8 mouse cellular contexts compared by ENCODE assay signal in the genomic region with DNA sequence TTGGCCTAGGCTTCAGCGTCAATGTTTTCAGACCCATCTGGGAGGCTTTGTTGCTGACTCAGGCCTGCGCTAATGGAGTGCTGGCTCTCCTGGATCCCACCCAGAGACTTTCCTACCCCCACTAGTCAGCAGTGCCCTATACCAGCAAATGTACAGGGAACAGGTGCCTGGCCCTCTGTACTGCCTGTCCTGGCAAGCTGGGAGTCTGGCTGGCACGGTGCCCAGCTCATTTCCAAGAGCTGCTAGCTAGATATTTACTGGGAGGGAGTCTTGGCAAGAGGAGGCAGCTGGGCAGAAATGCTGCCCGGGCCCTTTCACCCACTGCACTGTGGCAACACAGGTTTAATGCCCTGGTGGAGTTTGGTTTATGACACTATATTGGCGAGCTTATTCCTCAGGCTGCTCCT.
A peak's percentile ranks its signal among the peaks of the same experiment; 100 is the strongest.
DNase-seq lines count a peak whose midpoint lies in the region; ATAC-seq and TF ChIP-seq lines count a peak whose summit lies in the region.

No protein-coding gene starts in this region.

- H3K4me2 ChIP-seq in embryonic facial prominence, embryonic 14.5 days (ENCODE audit: low read depth, low read length), result no peak overlapping the region
- no peak overlapping the region for H3K4me2 ChIP-seq in heart, embryonic 13.5 days
- H3K4me2 ChIP-seq in kidney, postnatal 0 days (ENCODE audit: low read length), result no peak overlapping the region
- H3K4me2 ChIP-seq in limb, embryonic 13.5 days (replicated peaks), result no peak overlapping the region

- H3K4me1 ChIP-seq in heart, embryonic 10.5 days, result no peaks in the 10 kb centered on the region
- H3K4me1 ChIP-seq in embryonic facial prominence, embryonic 14.5 days (ENCODE audit: control insufficient read depth, insufficient read depth, low read length), result no peaks in the 10 kb centered on the region
- peaks cover 16% of the 10 kb centered on the region for H3K4me1 ChIP-seq in heart, embryonic 13.5 days
- no peaks in the 10 kb centered on the region; the same call in 1 of the 2 replicates for H3K4me1 ChIP-seq in kidney, postnatal 0 days (replicated peaks; ENCODE audit: insufficient read depth, low read length)
- peaks cover 24% of the 10 kb centered on the region for H3K4me1 ChIP-seq in limb, embryonic 13.5 days

- peak; percentile 96 for ATAC-seq in embryonic facial prominence, embryonic 14.5 days (ENCODE audit: low read depth)
- ATAC-seq in heart, embryonic 13.5 days (ENCODE audit: extremely low read depth, insufficient number of reproducible peaks, low FRiP score, low TSS enrichment), result peak; percentile 75; the same call in 1 of the 2 replicates
- peak; percentile 92 for ATAC-seq in kidney, postnatal 0 days (replicated peaks; ENCODE audit: low FRiP score, low read depth)
- ATAC-seq in limb, embryonic 13.5 days (ENCODE audit: low FRiP score, low read depth), result peak; percentile 95

- H3K9ac ChIP-seq in embryonic facial prominence, embryonic 14.5 days (ENCODE audit: low read depth, low read length), result no peak overlapping the region
- H3K9ac ChIP-seq in heart, embryonic 13.5 days, result no peak overlapping the region
- no peak overlapping the region for H3K9ac ChIP-seq in kidney, postnatal 0 days (ENCODE audit: low read depth, low read length)
- no peak overlapping the region for H3K9ac ChIP-seq in limb, embryonic 13.5 days

- H3K27me3 ChIP-seq in heart, embryonic 10.5 days (ENCODE audit: insufficient read depth, poor library complexity, severe bottlenecking), result no peaks in the 10 kb centered on the region
- H3K27me3 ChIP-seq in embryonic facial prominence, embryonic 14.5 days (replicated peaks; ENCODE audit: control insufficient read depth, insufficient read depth, low read length), result no peaks in the 10 kb centered on the region
- no peaks in the 10 kb centered on the region for H3K27me3 ChIP-seq in heart, embryonic 13.5 days (replicated peaks)
- H3K27me3 ChIP-seq in kidney, postnatal 0 days (ENCODE audit: insufficient read depth, low read length), result no peaks in the 10 kb centered on the region
- peaks cover 9% of the 10 kb centered on the region; the same call in 1 of the 2 replicates for H3K27me3 ChIP-seq in limb, embryonic 13.5 days

- DNase-seq in heart, adult 11 months, result peak; percentile 98
- no peak for DNase-seq in heart, embryonic 10.5 days (ENCODE audit: low spot score)
- peak; percentile 91 for DNase-seq in embryonic facial prominence, embryonic 14.5 days (ENCODE audit: low spot score)
- peak; percentile 67 for DNase-seq in kidney, postnatal 0 days (ENCODE audit: low spot score)
- DNase-seq in retina, postnatal 1 day, result peak; percentile 89
- no peak for DNase-seq in spleen, postnatal 14 days (ENCODE audit: low spot score in 2 of 2)

- no peak overlapping the region for H3K4me3 ChIP-seq in heart, embryonic 10.5 days
- no peak overlapping the region for H3K4me3 ChIP-seq in embryonic facial prominence, embryonic 14.5 days (ENCODE audit: low read depth, low read length)
- H3K4me3 ChIP-seq in heart, embryonic 13.5 days, result no peak overlapping the region
- no peak overlapping the region for H3K4me3 ChIP-seq in kidney, postnatal 0 days (replicated peaks; ENCODE audit: low read depth, low read length)
- no peak overlapping the region for H3K4me3 ChIP-seq in limb, embryonic 13.5 days

- 87% methylated on average over 5 of the region's 5 CpGs for WGBS in heart, embryonic 10.5 days
- 59% methylated on average over 5 of the region's 5 CpGs for WGBS in embryonic facial prominence, embryonic 14.5 days
- 42% methylated on average over 5 of the region's 5 CpGs for WGBS in heart, embryonic 13.5 days
- WGBS in kidney, postnatal 0 days, result 39% methylated on average over 5 of the region's 5 CpGs
- 38% methylated on average over 5 of the region's 5 CpGs for WGBS in limb, embryonic 13.5 days

- TF ChIP-seq CTCF in kidney, postnatal 0 days (IDR thresholded peaks at IDR 0.05; ENCODE audit: low read depth), result no peak

- no peaks in the 10 kb centered on the region for H3K9me3 ChIP-seq in heart, embryonic 10.5 days
- H3K9me3 ChIP-seq in embryonic facial prominence, embryonic 14.5 days (ENCODE audit: control insufficient read depth, low read length), result no peaks in the 10 kb centered on the region
- H3K9me3 ChIP-seq in heart, embryonic 13.5 days, result no peaks in the 10 kb centered on the region
- H3K9me3 ChIP-seq in kidney, postnatal 0 days (replicated peaks; ENCODE audit: low read length), result no peaks in the 10 kb centered on the region
- no peaks in the 10 kb centered on the region for H3K9me3 ChIP-seq in limb, embryonic 13.5 days

- no peak overlapping the region for H3K27ac ChIP-seq in heart, embryonic 10.5 days
- H3K27ac ChIP-seq in embryonic facial prominence, embryonic 14.5 days (replicated peaks; ENCODE audit: low read depth, low read length), result no peak overlapping the region
- H3K27ac ChIP-seq in heart, embryonic 13.5 days (replicated peaks), result peak overlapping the region; percentile 30
- peak overlapping the region; percentile 63; the same call in 1 of the 2 replicates for H3K27ac ChIP-seq in kidney, postnatal 0 days
- H3K27ac ChIP-seq in limb, embryonic 13.5 days, result no peak overlapping the region

- no peaks in the 10 kb centered on the region for H3K36me3 ChIP-seq in heart, embryonic 10.5 days
- no peaks in the 10 kb centered on the region for H3K36me3 ChIP-seq in embryonic facial prominence, embryonic 14.5 days (ENCODE audit: control insufficient read depth, insufficient read depth, low read length)
- H3K36me3 ChIP-seq in heart, embryonic 13.5 days, result no peaks in the 10 kb centered on the region
- no peaks in the 10 kb centered on the region for H3K36me3 ChIP-seq in kidney, postnatal 0 days (ENCODE audit: insufficient read depth, low read length)
- no peaks in the 10 kb centered on the region for H3K36me3 ChIP-seq in limb, embryonic 13.5 days

Comparison
In these comparisons a context has a peak if more than half of its experiments do, and no peak if none do; other contexts are left out.
1. DNase-seq: peak in heart, adult 11 months (single experiment), embryonic facial prominence, embryonic 14.5 days (single experiment), kidney, postnatal 0 days (single experiment) and retina, postnatal 1 day (single experiment); none in heart, embryonic 10.5 days (single experiment) and spleen, postnatal 14 days (0 of 2).
2. H3K27ac ChIP-seq: peak in heart, embryonic 13.5 days (single experiment) and kidney, postnatal 0 days (single experiment); none in heart, embryonic 10.5 days (single experiment), embryonic facial prominence, embryonic 14.5 days (single experiment) and limb, embryonic 13.5 days (single experiment).
3. Peak in every context shown above with its lines, with median percentiles within 50 percentile points of each other: ATAC-seq.